Mouse (Mus musculus) kidney, adult 2 months (tissue): ENCODE data around the gene Oas1f.
"Not testable (repeated sequence)": the region's sequence is repeated elsewhere in the genome, so short reads cannot be mapped to it uniquely, and the experiment has no call there.

ENCODE experiments used
- CTCF ChIP-seq: fragments of 200-500 bp; conservative IDR thresholded peaks from 2 replicates; pipeline ENCODE4 v1.5.1; 2011; ENCODE audit warnings: low read depth, mild to moderate bottlenecking, control low read depth, low read length, moderate library complexity, mixed read lengths; ENCODE audit not compliant: insufficient read depth, insufficient read length
- POLR2A ChIP-seq: fragments of 200-500 bp; IDR thresholded peaks from one replicate; pipeline ENCODE4 v1.6.1; 2011; ENCODE audit warnings: low read depth, low read length, control low read depth

DNA sequence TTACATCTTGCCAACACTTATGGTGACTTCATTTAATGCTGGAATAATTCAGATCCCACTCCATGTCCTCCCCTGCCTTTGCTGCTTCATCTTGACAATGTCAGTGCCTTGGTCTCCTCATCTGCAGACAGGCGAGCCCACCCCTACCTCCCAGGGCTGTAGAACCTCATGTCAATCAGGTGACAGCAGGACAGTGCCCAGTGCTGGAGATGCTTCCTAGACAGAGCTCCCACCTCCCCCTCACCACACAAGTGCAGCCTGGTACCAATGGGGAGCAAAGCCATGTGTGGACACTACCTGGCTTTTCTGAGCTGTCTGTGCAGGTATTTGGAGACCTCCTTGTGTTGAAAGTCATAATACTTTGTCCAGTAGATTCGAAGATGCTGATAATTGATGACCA is 31.6 kb downstream of the Oas1f start:
- not testable (repeated sequence) for TF ChIP-seq CTCF, POLR2A
